Mouse (Mus musculus) heart, embryonic 15.5 days (tissue): ENCODE measurements around the gene 6430628N08Rik. TPM values are rescaled to one million over a fixed set of nuclear protein-coding genes. Genes with fewer than 3 reads are reported as not detected.
A peak's percentile ranks its signal among the peaks of the same experiment; 100 is the strongest.

Source experiments
- ATAC-seq: fragments of 200-750 bp; cut with Nextera tagmentation; replicated peaks from 2 replicates; pipeline ENCODE4 v1.8.0; 2017; ENCODE audit warnings: low read depth, moderate TSS enrichment; ENCODE audit not compliant: insufficient number of reproducible peaks, insufficient read depth, low FRiP score
- H3K27ac ChIP-seq: fragments of 300-500 bp; sonication (generic); 2 replicates; pipeline ENCODE4 v1.5.1; 2015; ENCODE audit warnings: mild to moderate bottlenecking, inconsistent platforms
- H3K27me3 ChIP-seq: fragments of 300-500 bp; sonication (generic); 2 replicates; pipeline ENCODE4 v1.6.1; 2015; ENCODE audit warnings: inconsistent platforms
- H3K36me3 ChIP-seq: fragments of 300-500 bp; sonication (generic); 2 replicates; pipeline ENCODE4 v1.6.1; 2015; ENCODE audit warnings: mild to moderate bottlenecking, inconsistent platforms
- H3K4me1 ChIP-seq: fragments of 300-500 bp; sonication (generic); replicated peaks from 2 replicates; pipeline ENCODE4 v1.6.1; 2015; ENCODE audit warnings: inconsistent platforms
- H3K4me2 ChIP-seq: fragments of 300-500 bp; sonication (generic); 2 replicates; pipeline ENCODE4 v1.6.1; 2015; ENCODE audit warnings: inconsistent platforms, mild to moderate bottlenecking, moderate library complexity
- H3K4me3 ChIP-seq: fragments of 300-500 bp; sonication (generic); 2 replicates; pipeline ENCODE4 v1.5.1; 2015; ENCODE audit warnings: mild to moderate bottlenecking, inconsistent platforms
- H3K9ac ChIP-seq: fragments of 300-500 bp; sonication (generic); 2 replicates; pipeline ENCODE4 v1.6.1; 2015; ENCODE audit warnings: mild to moderate bottlenecking, inconsistent platforms
- H3K9me3 ChIP-seq: fragments of 300-500 bp; sonication (generic); replicated peaks from 2 replicates; pipeline ENCODE4 v1.6.1; 2016; ENCODE audit warnings: inconsistent platforms
- WGBS: fragments of 180-500 bp; shearing (Covaris S2); methylation state at CpG from one replicate; pipeline ENCODE4 v1.1.7; 2015; ENCODE audit warnings: mixed read lengths; 5-methylcytosine and 5-hydroxymethylcytosine counted together
- polyA plus RNA-seq: library from polyadenylated mRNA; unstranded; fragments of >200 nt; fragmentation: Nextera tagmentation; extraction: Ambion mirVana; gene quantifications from 2 replicates; pipeline ENCODE4 v1.2.1, GENCODE M21; 2015

6430628N08Rik gene
- polyA plus RNA-seq, 1 experiment from 2014 or later: not detected

- H3K4me3 ChIP-seq: no peak overlapping the region
- H3K36me3 ChIP-seq: no peaks in the 10 kb centered on the region
- no peaks in the 10 kb centered on the region for H3K9me3 ChIP-seq
- H3K27ac ChIP-seq: no peak overlapping the region
- H3K27me3 ChIP-seq: peaks cover 76% of the 10 kb centered on the region
- H3K9ac ChIP-seq: no peak overlapping the region
- ATAC-seq: no peak
- no peak overlapping the region for H3K4me2 ChIP-seq
- 74% methylated on average over 16 of the region's 16 CpGs for WGBS
- H3K4me1 ChIP-seq: no peaks in the 10 kb centered on the region
These were observed 29.4 kb downstream of the 6430628N08Rik start for GRCm38 (mm10) chr4:115919911-115920310.

DNA sequence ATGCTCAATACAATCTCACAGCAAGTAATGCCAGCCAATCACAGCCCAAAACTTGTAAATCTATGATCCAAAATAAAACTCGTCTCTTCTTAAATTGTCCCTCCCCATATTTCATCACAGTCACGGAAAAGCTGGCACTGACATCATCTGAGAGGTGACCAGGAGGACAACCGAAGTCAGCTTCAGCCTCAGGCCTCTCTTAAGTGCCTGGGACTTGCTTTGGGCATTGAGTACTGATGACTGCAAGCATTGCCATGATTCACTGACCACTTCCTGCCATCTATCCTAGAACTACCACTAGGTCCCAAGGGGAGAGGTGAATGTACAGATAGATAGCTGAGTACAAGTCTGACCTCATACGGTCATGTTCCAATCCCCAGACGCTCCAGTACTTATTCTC is 32.2 kb downstream of the 6430628N08Rik start:
- no peak for ATAC-seq
- Histone ChIP-seq H3K4me3 (no peak overlapping the region), H3K4me1 (no peaks in the 10 kb centered on the region), H3K9me3 (no peaks in the 10 kb centered on the region), H3K27ac (no peak overlapping the region), H3K27me3 (peaks cover 75% of the 10 kb centered on the region), H3K4me2 (no peak overlapping the region), H3K9ac (no peak overlapping the region), H3K36me3 (no peaks in the 10 kb centered on the region)
- WGBS: 70% methylated on average over 5 of the region's 5 CpGs

- H3K4me2 ChIP-seq: no peak overlapping the region
- peaks cover 75% of the 10 kb centered on the region for H3K27me3 ChIP-seq
- ATAC-seq: no peak
- H3K27ac ChIP-seq: no peak overlapping the region
- no peaks in the 10 kb centered on the region for H3K36me3 ChIP-seq
- no peak overlapping the region for H3K4me3 ChIP-seq
- WGBS: 67% methylated on average over 16 of the region's 16 CpGs
- H3K9me3 ChIP-seq: no peaks in the 10 kb centered on the region
- no peak overlapping the region for H3K9ac ChIP-seq
- no peaks in the 10 kb centered on the region for H3K4me1 ChIP-seq
These were observed 32.9 kb downstream of the 6430628N08Rik start for GRCm38 (mm10) chr4:115923262-115923880.

DNA sequence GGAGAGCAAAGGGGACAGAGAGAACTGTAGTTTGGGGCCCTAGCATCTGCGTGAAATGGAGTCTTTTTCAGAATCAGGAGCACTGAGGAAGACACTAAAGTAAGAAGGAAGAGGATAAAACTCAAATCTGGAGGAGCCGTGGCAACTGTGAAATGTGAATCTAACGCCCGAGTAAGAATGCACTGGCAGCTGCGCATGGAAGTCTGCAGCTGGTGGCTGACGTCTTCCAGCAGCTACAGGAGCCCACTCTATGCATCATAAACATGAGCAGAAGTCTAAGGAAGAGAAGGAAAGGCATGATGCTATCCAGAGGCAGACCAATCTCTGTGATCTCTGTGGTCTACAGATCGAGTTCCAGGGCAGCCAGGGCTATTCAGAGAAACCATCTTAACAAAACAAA is 37.2 kb downstream of the 6430628N08Rik start:
- Histone ChIP-seq H3K36me3 (no peaks in the 10 kb centered on the region), H3K9me3 (no peaks in the 10 kb centered on the region), H3K27ac (no peak overlapping the region), H3K4me1 (no peaks in the 10 kb centered on the region), H3K4me2 (no peak overlapping the region), H3K4me3 (no peak overlapping the region), H3K9ac (no peak overlapping the region), H3K27me3 (peaks cover 79% of the 10 kb centered on the region)
- 42% methylated on average over 7 of the region's 7 CpGs for WGBS
- no peak for ATAC-seq

DNA sequence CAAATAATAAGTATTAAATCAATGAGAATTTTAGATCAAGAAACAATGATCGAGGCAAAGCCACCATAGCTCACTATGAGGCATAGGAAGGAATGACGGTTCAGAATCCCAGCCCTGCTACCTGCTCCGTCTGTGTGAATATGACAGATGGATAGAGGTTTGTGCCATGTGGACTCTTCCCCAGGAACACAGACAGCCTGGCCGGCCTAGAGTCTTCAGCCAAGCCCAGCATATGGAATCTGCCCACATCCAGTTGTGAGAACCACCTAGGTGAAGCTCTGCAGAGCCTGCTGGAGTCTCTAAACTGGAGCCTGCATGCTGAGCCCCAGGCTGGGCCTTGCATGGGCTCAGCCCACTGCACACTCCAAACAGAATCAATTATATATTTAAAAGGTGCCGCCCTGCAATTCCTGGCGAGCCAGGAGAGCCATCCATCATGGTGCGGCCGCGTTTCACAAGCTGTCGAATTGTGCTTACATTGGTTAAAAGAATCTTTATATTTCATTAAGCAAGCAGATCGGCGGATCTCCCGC is 41.2 kb downstream of the 6430628N08Rik start:
- ATAC-seq: no peak
- no peaks in the 10 kb centered on the region for H3K9me3 ChIP-seq
- H3K4me3 ChIP-seq: no peak overlapping the region
- WGBS: 53% methylated on average over 13 of the region's 13 CpGs
- peaks cover 9% of the 10 kb centered on the region for H3K4me1 ChIP-seq
- H3K36me3 ChIP-seq: no peaks in the 10 kb centered on the region
- no peak overlapping the region for H3K9ac ChIP-seq
- H3K27ac ChIP-seq: no peak overlapping the region
- peaks cover 93% of the 10 kb centered on the region for H3K27me3 ChIP-seq
- no peak overlapping the region for H3K4me2 ChIP-seq

- peaks cover 99% of the 10 kb centered on the region for H3K27me3 ChIP-seq
- H3K36me3 ChIP-seq: no peaks in the 10 kb centered on the region
- no peaks in the 10 kb centered on the region for H3K9me3 ChIP-seq
- no peak for ATAC-seq
- H3K4me1 ChIP-seq: peaks cover 24% of the 10 kb centered on the region
- WGBS: under 1% methylated on average over 36 of the region's 36 CpGs
- peak overlapping the region; percentile 47 for H3K4me2 ChIP-seq
- H3K4me3 ChIP-seq: peak overlapping the region; percentile 17
- H3K9ac ChIP-seq: no peak overlapping the region
- H3K27ac ChIP-seq: no peak overlapping the region
These were observed 45.5 kb downstream of the 6430628N08Rik start for GRCm38 (mm10) chr4:115935835-115936581.

- Histone ChIP-seq H3K4me3 (peak overlapping the region; percentile 17), H3K27me3 (peaks cover 99% of the 10 kb centered on the region), H3K4me2 (peak overlapping the region; percentile 47), H3K9me3 (no peaks in the 10 kb centered on the region), H3K36me3 (no peaks in the 10 kb centered on the region), H3K27ac (no peak overlapping the region), H3K9ac (no peak overlapping the region), H3K4me1 (peaks cover 24% of the 10 kb centered on the region)
- ATAC-seq: no peak
- under 1% methylated on average over 20 of the region's 20 CpGs for whole genome bisulfite sequencing
These were observed 46.2 kb downstream of the 6430628N08Rik start for GRCm38 (mm10) chr4:115936646-115937045.

DNA sequence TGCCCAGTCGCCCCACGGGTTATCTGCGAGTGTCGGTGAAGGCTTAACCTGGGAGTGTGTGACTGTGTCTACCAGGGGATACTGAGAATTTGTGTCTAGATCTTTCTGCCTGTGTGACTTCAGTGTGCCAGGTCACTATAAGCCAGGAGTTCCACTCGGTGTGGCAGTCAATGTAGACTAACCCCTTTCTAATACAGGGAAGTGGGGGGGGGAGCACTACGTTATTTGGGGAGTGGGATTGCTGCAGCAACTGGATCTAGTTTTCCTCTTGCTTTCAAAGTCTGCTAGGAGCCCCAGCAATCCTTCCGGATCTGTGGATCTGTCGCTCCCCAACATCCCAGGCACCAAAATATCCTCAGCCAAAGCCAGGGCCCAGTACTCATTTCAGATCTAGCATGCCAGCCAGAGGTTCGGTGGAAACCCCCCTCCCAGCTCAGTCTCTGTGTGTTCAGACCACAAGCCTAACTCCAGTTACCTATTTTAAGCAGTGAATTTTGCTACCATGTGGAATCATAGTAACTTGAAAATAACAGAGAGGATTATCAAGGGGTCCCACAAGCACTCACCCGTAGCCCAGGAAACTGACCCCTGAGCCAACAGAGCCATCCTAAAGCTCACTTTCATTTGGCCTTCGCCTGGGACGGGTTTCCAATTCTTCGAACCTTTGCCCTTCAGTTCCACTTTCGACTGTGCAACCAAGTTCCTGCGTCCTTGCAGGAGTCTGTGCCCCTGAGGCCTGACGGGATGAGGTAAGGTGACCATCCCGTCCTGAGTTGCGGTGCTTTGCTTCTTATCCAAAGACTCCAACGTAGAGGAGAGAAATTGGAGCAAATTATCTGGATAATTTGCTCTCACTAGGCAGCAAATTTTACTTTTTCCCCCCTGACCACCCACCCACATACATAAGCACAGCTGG is 46.9 kb downstream of the 6430628N08Rik start:
- 7% methylated on average over 19 of the region's 19 CpGs for WGBS
- no peaks in the 10 kb centered on the region for H3K9me3 ChIP-seq
- peak overlapping the region; percentile 17; the same call in 1 of the 2 replicates for H3K4me3 ChIP-seq

DNA sequence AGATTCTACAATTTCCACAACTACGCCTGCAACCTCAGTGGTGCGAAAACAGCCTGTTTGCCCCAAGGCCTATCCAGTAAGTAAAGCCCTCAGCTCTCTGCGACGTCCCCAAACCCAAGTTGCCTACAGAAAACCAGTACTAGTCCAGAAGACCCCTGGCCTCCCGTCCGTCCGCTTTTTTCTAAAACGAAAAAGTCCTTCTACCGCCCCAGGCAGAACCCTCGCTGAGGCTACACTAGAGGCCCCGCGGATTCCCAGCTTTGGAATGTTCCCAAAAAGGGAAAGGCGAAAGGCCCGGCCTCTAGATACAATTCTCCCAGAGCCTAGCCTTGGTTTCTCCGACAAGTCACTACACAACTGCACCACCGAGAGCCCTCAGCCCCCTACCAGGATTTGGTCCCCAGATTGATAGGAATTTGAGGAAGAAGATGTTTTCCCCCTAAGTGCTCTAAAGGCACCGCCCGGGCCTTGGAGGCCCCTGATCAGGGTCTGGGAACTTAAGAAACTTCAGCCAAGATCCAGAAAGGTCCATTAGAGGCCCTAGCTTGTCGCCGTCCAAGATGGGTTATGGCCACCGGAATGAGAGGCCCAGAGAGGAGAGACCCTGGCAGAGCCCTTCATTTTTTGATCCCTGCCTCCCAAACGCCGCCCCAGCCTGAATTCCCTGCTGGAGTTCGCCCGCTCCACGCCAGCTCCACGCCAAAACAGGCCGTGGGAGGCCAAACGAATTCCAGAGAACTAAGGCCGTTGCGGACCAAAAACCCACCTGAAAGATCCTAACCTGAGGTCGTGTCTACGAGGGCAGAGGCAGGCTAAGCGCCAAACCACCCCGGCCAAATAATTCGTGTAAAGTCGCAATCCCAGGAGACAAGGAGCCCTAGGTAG is 48.1 kb downstream of the 6430628N08Rik start:
- Histone ChIP-seq H3K4me2 (peak overlapping the region; percentile 65; the same call in 1 of the 2 replicates), H3K4me3 (peak overlapping the region; percentile 45), H3K9ac (no peak overlapping the region), H3K27me3 (peaks cover 99% of the 10 kb centered on the region), H3K9me3 (no peaks in the 10 kb centered on the region), H3K36me3 (no peaks in the 10 kb centered on the region), H3K27ac (no peak overlapping the region), H3K4me1 (peaks cover 24% of the 10 kb centered on the region)
- WGBS: 3% methylated on average over 37 of the region's 37 CpGs
- ATAC-seq: no peak

More for the DNA sequence above, 46.9 kb downstream of the 6430628N08Rik start:
- Histone ChIP-seq H3K27ac (no peak overlapping the region), H3K4me1 (peaks cover 24% of the 10 kb centered on the region), H3K9ac (no peak overlapping the region), H3K4me2 (peak overlapping the region; percentile 47), H3K36me3 (no peaks in the 10 kb centered on the region), H3K27me3 (peaks cover 99% of the 10 kb centered on the region)
- no peak for ATAC-seq

DNA sequence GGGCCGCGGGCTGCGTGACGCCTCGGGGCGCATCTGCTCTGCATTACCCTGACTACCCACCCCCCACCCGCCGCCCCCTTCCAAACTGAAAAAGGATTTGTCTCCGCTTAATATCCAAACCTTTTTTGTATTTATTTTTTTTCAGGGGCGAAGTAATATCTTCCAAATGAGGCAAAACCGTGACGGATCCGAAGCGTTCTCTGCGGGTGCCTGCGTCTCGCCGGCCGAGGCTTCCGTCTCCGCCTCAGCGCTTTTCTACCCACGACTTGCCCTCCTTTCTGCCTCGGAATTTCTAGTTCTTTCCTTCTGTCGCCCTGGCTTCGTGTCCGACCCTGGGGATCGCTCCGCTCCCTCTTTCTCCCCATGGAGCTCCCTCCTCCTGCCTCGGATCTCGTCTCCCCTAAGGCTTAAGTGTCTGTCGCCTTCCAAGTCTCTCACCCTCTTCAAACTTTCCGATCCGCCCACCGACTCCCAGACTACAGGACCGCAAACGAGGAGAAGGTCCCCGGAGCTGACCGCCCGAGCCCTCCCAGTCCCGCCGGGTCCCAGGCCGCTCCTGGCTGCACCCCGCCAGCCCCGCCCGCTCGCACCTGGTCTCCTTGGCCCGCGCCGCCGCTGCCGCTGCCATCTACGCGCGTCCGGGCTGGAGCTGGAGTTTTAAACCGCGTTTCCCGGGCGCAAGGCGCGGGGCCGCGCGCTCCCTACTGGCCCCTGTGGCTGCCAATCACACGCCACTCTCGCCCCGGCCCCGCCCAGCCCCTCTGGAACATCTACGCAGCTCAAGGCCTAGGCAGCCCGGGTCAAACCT is 49.0 kb downstream of the 6430628N08Rik start, which contains the start of gene Dmbx1:
Gene Dmbx1, minus strand, starts transcription at position 632 of the 808 bp plus-strand sequence.
- Histone ChIP-seq H3K9me3 (no peaks in the 10 kb centered on the region), H3K9ac (no peak within 1 kb of the TSS), H3K36me3 (no peaks in the 10 kb centered on the region), H3K4me2 (peak within 1 kb of the TSS; percentile 65), H3K4me3 (peak within 1 kb of the TSS; percentile 45), H3K27ac (no peak within 1 kb of the TSS), H3K27me3 (peaks cover 99% of the 10 kb centered on the region), H3K4me1 (peaks cover 24% of the 10 kb centered on the region)
- 0 out of 2 replicates have a peak, but pooled peaks have one; percentile 33 for ATAC-seq
- 1% methylated on average over 71 of the region's 71 CpGs for WGBS
